Mouse (Mus musculus) adrenal gland, postnatal 14 days (tissue): ENCODE data around the gene Nemp1. TPM values are rescaled to one million over a fixed set of nuclear protein-coding genes. Genes with fewer than 3 reads are reported as not detected.

Experiments used
- DNase-seq: peaks from one replicate; pipeline ENCODE4 v3.0.0; 2021; ENCODE audit warnings: mixed read lengths
- total RNA-seq: library from RNA; stranded (reverse); gene quantifications from 2 replicates; pipeline ENCODE4 v1.2.3, GENCODE M21; 2021

Gene Nemp1
- total RNA-seq, 1 experiment from 2014 or later = 9.4 TPM

DNA sequence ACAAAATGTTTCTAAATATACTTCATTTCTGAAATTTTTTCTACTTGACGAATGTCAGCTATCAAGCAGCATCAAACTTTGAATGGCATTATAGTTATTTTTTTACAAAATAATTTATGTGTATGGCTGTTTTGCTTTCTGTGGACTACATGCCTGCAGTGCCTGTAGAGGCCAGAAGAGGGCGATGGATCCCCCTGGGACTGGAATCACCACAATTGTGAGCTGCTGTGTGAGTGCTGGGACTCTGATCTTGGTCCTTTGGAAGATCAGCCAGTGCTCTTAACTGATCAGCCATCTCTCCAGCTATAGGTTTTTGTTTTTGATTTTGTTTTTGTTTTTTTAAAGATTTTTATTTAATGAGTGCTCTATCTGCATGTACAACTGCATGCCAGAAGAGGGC is 4.6 kb downstream of the Nemp1 start:
- peak; percentile 59 for DNase-seq

DNA sequence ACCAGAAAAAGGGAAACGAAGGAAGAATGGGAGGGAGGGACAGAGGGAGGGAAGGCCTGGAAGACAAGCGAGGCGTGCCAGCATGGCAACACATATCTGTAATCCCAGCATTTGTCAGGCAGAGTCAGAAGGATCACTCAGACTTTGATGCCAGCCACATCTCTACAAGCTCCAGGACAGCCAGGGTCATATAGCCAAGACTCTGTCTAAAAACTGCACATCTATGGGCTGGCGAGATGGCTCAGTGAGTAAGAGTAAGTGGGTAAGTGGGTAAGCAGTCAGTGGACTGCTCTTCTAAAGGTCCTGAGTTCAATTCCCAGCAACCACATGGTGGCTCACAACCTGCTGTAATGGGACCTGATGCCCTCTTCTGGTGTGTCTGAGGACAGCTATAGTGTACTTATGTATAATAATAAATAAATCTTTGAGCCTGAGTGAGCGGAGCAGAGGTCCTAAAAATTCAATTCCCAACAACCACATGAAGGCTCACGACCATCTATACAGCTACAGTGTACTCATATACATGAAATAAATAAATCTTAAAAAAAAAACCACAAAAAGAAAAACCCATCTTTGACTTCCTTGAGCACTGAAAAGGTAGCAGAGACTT is 7.5 kb downstream of the Nemp1 start:
- no peak for DNase-seq

DNA sequence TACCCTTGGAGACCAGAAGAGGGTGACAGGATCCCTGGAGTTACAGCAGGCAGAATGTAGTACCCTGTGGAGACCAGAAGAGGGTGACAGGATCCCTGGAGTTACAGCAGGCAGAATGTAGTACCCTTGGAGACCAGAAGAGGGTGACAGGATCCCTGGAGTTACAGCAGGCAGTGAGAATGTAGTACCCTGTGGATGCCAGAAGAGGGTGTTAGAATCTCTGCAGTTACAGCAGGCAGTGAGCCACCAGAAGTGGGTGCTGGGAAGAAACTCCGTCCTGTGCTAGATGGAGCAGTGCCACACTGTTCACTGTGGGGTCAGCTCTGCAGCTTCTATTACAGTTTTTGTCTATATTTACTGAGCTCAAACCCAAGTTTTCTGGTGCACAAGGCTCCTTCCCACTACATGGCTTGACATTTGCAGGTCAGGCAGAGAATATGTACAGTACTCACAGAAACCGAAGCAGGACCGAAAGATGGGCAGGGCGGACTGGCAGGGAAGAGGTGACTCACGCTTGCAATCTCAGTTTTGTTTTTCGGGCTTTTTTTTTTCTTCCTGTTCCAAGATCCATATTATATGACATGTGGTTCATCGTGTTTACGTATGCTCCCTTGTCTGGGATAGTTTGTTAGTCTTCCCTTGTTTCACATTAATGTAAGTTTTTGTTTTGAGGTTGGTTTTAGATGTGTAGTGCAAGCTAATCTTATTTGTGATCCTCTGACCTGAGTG is 8.3 kb downstream of the Nemp1 start:
- DNase-seq = peak; percentile 91

DNA sequence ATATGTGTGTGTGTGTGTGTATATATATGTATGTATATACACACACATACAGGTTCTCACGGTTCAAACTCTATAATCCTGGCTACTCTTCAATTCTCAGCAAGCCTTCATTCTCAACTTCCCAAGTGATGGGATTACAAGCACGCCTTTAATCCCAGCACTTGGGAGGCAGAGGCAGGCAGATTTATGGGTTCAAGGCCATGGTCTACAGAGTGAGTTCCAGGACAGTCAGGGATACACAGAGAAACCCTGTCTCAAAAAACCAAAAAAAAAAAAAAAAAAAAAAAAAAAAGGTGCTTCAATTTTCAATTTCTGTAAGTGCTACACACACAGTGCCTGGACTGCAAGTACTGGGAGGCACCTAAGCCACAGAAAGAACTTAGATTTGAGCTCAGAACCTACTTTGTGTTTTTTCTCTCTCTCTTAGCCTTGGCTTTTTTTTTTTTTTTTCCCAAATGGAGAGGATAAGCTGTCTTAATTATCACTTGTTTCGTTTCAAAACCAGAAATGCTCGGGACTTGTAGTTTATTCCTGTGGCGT is 9.2 kb downstream of the Nemp1 start:
- DNase-seq = no peak

DNA sequence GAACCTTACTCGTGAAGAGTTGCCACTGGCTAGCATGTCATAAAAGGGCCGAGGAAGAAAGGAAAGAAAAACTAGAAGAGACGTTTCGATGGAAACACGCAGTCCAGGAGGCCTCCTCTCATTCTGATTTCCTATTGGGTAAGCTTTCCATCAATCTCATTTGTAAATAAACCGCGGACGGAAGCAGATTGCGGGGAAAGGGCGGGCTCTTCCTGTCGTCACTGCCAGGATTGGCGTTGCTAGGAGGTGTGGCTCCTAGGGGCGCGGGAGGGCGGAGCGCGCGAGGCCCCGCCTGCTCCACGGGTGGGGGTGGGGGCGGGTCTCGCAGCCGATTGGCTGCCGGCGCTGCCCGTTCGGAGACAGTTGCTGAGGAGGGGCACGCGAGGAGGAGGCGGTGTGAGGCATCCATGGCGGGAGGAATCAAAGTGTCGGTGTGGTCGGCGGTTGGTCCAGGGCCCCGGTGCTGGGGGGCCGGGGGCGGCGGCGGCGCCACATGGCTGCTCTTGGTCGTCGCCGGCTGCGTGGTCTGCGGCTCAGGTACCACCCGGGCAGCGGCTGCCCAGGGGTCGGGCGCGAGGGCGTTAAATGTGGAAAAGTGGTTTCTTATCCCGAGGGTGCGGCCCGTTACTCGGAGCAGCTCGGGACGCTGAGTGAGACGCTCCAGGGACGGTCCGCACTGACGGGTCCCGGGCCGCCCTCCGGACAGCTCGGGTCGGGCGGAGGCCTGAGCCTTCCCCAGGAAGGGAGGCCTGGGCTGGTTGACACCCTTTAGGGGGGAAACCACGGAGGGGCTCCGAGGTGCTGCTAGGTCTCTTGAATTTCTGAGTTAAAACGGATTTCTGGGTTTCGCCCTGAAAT is 10.2 kb downstream of the Nemp1 start:
- DNase-seq = peak; percentile 97

DNA sequence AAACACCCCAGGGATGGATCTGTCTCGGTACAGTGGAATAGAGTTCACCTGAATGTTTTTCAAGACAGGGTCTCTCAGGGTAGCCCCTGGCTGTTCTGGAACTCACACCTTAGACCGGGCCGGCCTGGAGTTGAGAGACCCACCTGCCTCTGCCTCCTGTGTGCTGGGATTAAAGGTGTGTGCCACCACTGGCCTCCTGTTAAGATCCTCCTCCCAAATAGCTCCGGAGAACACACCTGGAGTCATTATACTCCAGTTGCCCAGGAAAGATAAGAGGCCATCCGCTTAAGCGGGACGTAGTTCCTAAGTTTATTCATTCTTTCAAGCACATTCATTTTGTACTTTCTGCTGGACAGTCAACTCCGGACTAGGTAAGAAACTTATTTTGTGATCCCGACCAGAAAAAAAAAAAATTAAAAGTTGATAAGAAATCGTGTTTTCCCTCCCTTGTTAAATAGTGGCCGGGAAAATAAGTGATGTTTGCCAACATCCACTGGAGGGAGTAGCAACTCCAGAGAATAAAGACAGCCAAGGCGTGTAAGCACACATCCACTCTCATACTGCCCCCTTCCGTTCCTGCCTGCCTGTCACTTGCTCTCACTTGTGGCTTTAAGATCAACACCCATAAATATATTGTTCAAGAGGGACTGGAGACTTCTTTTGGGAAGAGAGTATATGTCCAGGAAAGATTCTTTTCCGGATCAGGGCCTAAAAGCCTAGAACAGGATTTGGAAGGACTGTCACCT is 11.1 kb downstream of the Nemp1 start:
- DNase-seq = peak; percentile 83

DNA sequence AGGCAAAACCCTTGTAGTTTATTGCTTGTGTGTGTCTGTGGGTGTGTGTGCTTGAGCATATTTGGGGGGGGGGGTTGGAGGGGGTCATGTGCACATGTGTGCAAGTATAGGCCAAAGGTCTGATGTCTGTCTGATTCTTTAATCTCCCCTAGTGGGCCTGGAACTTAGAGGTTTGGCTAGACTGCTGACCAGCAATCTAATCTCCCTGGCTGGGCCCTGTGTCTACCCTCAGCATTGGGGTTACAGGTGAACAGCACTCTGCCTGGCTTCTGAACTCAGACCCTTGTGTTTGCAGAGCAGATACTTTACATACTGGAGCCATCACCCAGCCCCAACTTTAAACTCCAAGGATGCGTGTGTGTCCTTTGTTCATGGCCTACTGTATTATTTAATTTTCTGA is 12.5 kb downstream of the Nemp1 start:
- no peak for DNase-seq

DNA sequence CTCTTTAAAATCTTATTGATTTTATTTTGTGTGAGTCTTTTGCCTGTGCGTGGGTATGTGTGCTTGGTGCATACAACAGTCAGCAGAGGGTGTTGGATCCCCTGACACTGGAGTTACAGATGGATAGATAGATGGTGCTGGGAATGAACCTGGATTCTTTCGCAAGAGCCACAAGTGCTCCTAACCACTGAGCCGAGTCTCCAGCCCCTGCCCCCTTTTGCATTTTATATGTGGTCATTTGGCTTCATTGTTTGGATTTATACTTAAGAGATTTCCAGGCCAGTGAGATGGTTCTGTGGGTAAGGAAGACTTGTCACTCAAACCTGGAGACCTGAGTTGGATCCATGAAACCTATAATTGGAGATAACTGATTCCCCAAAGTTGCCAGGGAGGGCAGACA is 13.2 kb downstream of the Nemp1 start:
- DNase-seq = no peak

DNA sequence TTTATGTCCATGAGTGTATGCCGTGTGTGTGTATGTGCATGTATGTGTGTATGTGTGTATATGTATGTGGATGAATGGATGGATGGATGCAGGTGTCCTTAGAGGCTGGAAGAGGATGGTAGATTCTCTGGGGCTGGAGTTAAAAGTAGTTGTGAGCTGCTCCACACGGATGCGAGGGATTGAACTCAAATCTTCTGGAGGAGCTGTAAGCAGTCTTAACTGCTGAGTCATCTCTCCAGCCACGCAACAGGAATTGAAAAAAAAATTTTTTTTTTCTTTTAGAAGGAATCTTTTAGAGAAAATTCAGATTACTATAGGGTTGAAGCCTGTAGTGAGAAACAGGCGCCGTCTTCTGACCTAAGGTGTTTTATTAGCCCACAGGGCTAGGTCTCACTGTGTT is 16.2 kb downstream of the Nemp1 start:
- no peak for DNase-seq

DNA sequence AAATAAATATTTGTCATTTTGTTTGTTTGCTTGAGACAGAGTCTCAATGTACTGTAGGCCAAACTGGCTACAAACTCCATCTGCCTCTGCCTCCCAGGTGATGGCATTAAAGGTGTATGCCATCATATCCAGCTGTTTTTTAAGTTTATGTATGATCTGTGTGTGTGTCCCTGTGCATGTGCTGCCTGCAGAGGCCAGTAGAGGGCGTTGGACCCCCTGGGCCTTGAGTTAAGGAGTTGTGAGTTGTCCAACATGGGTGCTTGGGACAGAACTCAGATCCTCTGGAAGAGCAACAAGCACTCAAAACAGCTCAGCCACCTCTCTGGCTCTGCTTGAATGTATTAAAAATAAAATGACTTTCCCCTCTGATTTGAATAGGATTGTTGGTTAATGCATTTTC is 24.4 kb downstream of the Nemp1 start:
- no peak for DNase-seq

DNA sequence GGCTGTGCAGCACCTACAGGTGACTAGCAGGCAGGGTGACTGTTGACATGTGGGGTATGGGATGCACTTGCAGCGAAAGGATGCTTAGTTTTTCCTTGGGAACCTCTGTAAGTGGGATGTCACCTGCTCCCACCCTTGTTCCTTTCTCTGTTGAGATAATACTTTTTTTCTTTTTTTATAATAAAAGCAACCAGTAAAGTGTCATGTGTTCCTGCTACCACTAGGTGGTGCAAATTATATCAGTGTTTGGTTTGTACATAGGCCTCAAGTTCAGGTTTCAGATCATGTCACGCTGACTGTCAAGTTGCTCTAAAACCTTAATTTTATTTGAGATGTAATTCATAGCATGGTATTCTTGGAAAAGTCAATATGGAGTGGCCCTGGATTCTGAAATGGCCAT is 27.9 kb downstream of the Nemp1 start:
- no peak for DNase-seq

DNA sequence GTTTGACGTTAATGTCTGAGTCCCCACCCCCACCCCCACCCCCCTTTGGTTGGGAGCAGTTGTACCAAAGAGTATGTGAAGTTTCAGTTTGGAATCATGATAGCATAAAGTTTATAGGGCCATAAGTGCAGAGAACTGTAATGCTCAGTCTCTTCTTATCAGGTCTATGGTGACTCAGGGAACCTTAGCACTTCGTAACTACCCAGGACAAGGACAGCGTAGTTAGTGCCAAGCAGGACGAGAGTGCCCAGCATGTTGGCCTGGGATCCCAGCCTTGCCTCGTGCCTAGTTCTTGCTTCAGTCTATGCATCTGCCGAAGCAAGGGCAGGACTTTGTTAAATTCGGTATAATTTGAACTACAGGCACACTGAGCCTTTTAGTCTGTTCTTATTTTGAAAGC is 29.1 kb downstream of the Nemp1 start:
- peak; percentile 69 for DNase-seq

DNA sequence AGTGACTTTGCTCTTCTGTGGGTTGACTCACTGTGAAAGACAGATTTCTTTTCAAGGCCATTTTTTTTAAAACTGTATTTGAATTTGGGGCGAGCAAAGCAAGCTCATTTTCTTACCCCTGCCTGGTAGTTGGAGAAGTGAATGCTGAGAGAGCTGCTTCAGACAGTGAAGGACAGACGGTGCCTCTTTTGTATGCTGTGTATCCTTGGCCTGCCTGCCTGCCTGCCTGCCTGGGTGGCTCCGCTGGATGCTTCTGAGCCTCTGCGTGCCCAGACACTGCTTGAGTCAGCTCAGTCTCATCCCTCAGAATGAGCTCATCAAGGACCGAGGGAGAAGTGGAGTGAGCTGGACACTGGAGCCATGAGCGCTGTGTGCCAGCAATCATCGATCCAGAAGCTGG is 32.3 kb downstream of the Nemp1 start:
- DNase-seq = peak; percentile 79

DNA sequence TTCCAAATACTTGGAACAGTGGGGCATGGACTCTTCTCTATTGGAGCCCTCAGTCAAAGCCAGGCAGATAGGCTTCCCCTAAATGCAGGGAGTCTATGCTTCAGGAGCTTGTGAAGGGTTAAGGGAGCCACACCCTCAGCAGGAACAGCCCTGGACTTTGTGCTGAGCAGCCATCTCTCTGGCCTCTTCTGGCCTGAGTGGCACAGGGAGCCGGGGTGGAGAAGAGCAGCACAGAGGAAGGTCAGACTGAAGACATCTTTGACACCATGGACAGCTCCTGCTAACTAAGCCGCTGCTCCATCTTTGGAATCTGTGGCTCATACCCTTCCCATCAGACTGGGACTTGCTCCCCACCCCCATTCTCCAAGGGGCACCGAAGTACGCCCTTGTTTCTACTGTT is 36.6 kb downstream of the Nemp1 start:
- DNase-seq = no peak

DNA sequence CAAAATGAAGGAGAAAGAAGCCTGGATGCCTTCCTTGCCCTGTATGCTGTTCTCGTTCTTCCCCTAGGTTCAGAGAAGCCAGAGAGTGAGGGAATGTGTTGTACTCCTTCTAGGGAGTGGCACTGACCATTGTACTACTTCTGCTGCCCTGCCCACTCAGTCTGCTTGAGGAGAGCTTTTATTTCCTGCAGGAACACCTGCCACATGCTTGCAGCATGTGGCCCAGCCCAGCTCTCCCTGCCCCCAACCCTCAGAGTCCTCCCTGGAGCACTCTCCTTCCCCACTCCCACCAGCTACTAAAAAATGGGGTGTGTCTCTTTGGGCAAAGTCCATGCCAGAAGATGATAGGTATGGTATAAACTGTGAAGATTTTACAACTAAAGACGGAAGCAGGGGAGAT is 37.6 kb downstream of the Nemp1 start:
- DNase-seq = no peak

DNA sequence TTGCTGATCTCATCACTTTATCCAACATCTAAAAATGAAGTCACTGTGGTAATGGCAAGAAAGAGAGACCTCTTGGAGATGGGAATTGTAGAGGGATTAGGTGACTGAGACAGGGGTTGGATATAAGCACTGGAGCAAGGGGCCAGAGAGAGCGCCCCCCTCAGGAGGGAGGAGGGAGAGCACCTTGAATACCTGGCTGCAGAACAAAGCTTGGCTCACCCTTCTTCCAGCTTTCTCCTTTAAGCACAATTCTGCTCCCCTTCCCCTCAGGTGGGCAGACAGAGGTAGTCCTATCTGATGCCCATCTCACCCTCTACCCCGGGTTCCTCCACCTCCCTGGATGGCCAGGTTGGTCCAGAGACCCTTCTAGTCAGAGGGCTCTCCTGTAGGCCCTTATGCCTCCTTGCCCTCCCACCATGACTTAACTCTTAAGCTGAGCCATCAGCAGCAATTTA is 38.1 kb downstream of the Nemp1 start, which contains the start of gene Myo1a:
Gene Myo1a (plus strand): TSS at position 405 of the 455 bp plus-strand sequence.
- DNase-seq = peak; percentile 3

DNA sequence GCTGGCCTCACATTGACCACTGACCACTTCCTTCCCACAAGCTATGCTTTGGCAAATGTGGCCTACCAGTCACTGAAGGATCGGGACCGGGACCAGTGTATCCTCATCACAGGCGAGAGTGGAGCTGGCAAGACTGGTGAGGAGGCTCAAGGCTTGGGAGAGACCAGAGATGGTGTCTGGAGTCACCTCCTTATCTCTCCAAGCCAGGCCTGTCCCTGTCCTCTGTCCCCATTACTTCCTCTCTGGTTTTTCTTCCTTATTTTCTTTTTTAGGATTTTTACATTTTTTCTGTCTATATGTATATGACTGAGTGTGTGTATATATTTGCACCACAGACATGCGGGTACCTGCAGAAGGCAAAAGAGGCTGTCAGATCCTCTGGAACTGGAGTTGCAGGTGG is 39.1 kb downstream of the Nemp1 start:
- DNase-seq = no peak

DNA sequence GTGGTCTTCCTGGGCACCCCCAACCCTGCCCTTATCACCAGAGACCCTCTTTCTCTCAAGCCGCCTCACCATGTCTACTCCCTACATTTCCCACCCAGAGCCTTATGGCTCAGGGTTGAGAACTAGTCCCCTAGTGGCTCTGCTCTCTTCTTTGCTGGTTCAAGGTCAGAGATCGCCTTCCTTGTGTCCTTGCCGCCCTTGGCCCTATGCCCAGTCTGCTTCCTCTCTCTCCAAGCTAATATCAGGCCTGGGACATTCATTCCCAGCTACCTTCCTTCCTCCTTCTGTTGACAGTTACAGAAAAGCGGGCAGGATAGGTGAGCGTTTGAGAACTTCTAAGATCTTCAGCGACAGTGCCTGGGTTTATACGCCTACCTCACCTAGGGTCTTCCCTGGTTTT is 41.0 kb downstream of the Nemp1 start:
- DNase-seq = peak; percentile 87

DNA sequence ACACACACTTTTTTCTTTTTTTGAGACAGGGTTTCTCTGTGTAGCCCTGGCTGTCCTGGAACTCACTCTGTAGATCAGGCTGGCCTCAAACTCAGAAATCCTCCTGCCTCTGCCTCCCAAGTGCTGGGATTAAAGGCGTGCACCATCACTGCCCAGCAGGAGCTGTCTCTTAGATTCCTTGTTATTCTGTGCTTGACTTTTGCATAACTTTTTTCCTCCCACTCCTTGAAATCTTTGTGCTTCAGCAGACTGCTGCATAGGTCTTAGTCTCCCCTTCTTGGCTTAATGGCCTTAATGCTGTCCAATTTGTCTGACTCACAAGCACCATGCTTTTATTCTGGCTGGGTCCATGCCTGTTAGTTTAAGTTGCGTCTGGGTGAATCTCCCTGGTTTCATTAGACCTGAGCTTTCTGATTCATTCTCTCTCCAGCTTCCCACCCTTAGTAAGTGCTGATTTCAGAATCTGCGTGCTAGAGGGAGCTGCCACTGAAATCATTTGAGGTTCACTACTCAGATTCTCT is 42.2 kb downstream of the Nemp1 start:
- peak; percentile 7 for DNase-seq

DNA sequence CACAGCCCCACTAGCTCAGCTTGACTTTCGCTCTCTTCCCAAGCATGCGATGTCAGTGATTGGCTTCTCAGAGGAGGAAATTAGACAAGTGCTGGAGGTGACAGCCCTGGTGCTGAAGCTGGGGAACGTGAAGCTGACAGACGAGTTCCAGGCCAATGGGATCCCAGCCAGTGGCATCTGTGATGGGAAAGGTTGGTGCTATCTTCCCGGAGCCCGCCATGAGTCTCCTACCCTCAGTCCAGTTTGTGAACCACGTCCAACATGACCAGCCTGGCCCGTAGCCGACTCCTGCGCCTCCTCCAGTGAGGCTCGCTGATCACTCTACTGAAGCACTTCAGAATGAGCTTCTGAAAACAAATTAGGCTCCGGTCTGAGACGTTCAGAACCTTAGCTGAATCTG is 43.6 kb downstream of the Nemp1 start:
- DNase-seq = no peak

DNA sequence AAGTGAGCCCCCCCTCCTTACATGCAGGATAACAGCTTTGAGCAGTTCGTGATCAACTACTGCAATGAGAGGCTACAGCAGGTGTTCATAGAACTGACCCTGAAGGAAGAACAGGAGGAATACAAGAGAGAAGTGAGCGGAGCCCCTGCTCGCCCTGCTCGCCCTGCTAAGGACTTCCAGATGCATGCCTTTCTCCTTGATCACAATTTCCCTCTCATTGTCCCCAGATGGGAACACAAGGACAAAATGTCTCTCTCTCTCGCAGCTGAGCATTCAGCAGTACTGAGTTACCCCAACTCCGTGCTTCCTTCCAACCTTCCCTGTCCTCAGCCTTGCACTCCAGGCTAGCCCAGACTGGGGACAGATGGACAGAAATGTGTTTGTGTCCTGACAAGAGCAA is 46.0 kb downstream of the Nemp1 start:
- DNase-seq = no peak
